Mouse (Mus musculus): Measurements from ENCODE around the gene Pou4f1. TPM values are rescaled to one million over a fixed set of nuclear protein-coding genes. Genes with fewer than 3 reads are reported as not detected.
A peak's percentile ranks its signal among the peaks of the same experiment; 100 is the strongest.
"Not testable (repeated sequence)": the region's sequence is repeated elsewhere in the genome, so short reads cannot be mapped to it uniquely, and the experiment has no call there.

Gene Pou4f1
- 0.32 and 0.35 TPM in 2 replicates for polyA plus RNA-seq (2015; fragmentation: Nextera tagmentation; extraction: Ambion mirVana)

DNA sequence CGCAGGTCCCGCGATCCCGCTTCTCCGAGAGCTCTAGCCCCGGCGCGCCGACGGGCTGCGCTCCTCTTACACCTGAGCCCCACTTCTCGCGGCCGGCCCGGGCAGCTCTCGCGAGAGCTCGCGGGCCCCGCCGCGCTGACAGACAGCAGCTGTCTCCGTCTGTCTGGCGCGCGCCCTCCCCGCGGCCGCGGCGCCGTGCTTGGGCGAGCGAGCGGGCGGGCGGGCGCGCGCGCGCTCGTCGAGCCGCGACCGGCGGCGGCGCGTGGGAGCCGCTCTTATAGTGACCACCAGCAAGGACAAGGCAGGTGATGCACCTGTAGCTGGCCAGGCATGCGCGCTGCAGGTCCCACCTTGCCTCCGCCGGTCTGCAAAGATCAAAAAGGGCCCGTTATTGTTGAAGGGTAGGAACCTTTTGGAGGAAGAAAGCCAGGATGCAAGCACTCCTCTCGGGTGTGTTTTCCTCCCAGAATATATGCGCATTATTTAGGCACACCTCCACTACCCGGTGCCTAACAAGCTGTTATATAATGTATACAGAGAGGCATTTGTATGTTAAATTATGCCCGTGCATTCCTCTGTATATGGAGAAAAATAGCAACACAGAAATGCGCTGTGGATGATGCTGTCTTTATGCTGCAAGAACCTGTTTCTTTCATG lies at the start of gene Pou4f1:
TSS of gene Pou4f1 (minus strand) at position 34 of the 657 bp plus-strand sequence.
- WGBS = under 1% methylated on average over 36 of the region's 62 CpGs
- ATAC-seq (ENCODE audit: low FRiP score, low TSS enrichment) = peak; percentile 83
- peak within 1 kb of the TSS; percentile 19 for H3K9ac ChIP-seq (replicated peaks; ENCODE audit: low read length)

DNA sequence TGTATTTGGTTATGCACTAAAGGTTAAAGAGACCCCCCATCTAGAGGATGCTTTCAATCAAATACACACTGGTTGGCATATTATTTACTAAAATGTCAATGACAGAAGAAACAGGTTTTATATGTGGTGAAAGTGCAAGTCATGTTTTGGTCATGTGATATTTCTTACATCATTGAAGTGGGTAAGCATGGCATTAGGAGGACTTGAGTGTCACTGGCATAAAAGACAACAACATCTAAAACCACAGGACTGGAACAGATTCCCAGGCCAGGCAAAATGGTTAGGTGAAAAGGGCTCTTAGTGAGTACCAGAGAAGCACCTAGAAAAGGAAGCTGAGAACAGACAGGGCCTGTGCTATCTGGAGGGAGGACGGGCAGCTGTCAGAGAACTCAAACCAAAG lies 43.9 kb upstream of the Pou4f1 start:
- no peaks in the 10 kb centered on the region for H3K27me3 ChIP-seq (ENCODE audit: insufficient read depth, low read length)
- ATAC-seq (ENCODE audit: low FRiP score, low TSS enrichment) = no peak
- H3K9me3 ChIP-seq (ENCODE audit: low read length) = no peaks in the 10 kb centered on the region
- H3K4me1 ChIP-seq (ENCODE audit: insufficient read depth, low read length) = no peaks in the 10 kb centered on the region
- 71% methylated on average over 1 of the region's 1 CpGs for WGBS
- no peak overlapping the region for H3K4me2 ChIP-seq (replicated peaks; ENCODE audit: low read depth, low read length)
- peaks cover 7% of the 10 kb centered on the region; the same call in 1 of the 2 replicates for H3K36me3 ChIP-seq (ENCODE audit: insufficient read depth, low read length)
- H3K27ac ChIP-seq (ENCODE audit: low read length) = no peak overlapping the region
- H3K9ac ChIP-seq (replicated peaks; ENCODE audit: low read length) = no peak overlapping the region
- H3K4me3 ChIP-seq (ENCODE audit: low read length) = no peak overlapping the region

More for the DNA sequence above, at the start of gene Pou4f1:
- Histone ChIP-seq H3K27ac (ENCODE audit: low read length) (no peak within 1 kb of the TSS), H3K27me3 (ENCODE audit: insufficient read depth, low read length) (peaks cover 97% of the 10 kb centered on the region), H3K36me3 (ENCODE audit: insufficient read depth, low read length) (no peaks in the 10 kb centered on the region), H3K4me2 (replicated peaks; ENCODE audit: low read depth, low read length) (peak within 1 kb of the TSS; percentile 81), H3K9me3 (ENCODE audit: low read length) (no peaks in the 10 kb centered on the region), H3K4me3 (ENCODE audit: low read length) (peak within 1 kb of the TSS; percentile 54), H3K4me1 (ENCODE audit: insufficient read depth, low read length) (peaks cover 28% of the 10 kb centered on the region)

DNA sequence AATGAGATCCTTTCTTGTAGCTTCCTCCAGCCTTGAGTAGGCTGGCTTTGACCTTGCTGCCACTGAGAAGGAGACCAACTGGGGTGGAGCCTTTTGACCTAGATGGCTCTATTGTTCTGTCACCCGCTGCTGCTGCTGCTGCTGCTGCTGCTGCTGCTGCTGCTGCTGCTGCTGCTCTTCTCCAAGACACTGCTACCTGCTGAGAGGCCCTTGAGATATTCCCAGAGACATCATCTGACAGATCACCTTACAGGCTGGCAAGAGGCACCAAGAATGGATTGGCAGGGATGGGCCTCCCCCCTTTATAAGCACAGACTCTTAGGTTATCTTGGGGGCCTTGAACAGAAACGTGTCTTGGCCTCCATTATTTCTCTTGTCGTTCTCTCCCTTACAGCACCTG lies 35.0 kb upstream of the Pou4f1 start:
- not testable (repeated sequence) for H3K4me3 ChIP-seq (ENCODE audit: low read length); H3K4me1 ChIP-seq (ENCODE audit: insufficient read depth, low read length); H3K27ac ChIP-seq (ENCODE audit: low read length); H3K27me3 ChIP-seq (ENCODE audit: insufficient read depth, low read length); H3K9me3 ChIP-seq (ENCODE audit: low read length); H3K9ac ChIP-seq (replicated peaks; ENCODE audit: low read length); ATAC-seq (ENCODE audit: low FRiP score, low TSS enrichment); H3K4me2 ChIP-seq (replicated peaks; ENCODE audit: low read depth, low read length)
- H3K36me3 ChIP-seq (ENCODE audit: insufficient read depth, low read length) = peaks cover 51% of the 10 kb centered on the region
- 70% methylated on average over 3 of the region's 3 CpGs for WGBS

- Histone ChIP-seq H3K4me3 (ENCODE audit: low read length) (no peak overlapping the region), H3K4me1 (ENCODE audit: insufficient read depth, low read length) (no peaks in the 10 kb centered on the region), H3K36me3 (ENCODE audit: insufficient read depth, low read length) (peaks cover 21% of the 10 kb centered on the region), H3K4me2 (replicated peaks; ENCODE audit: low read depth, low read length) (no peak overlapping the region), H3K27me3 (ENCODE audit: insufficient read depth, low read length) (peaks cover 17% of the 10 kb centered on the region), H3K9ac (replicated peaks; ENCODE audit: low read length) (no peak overlapping the region), H3K27ac (ENCODE audit: low read length) (no peak overlapping the region), H3K9me3 (ENCODE audit: low read length) (no peaks in the 10 kb centered on the region)
- 89% methylated on average over 8 of the region's 8 CpGs for WGBS
- no peak for ATAC-seq (ENCODE audit: low FRiP score, low TSS enrichment)
These were observed 12.0 kb upstream of the Pou4f1 start for GRCm38 (mm10) chr14:104479751-104480150.

DNA sequence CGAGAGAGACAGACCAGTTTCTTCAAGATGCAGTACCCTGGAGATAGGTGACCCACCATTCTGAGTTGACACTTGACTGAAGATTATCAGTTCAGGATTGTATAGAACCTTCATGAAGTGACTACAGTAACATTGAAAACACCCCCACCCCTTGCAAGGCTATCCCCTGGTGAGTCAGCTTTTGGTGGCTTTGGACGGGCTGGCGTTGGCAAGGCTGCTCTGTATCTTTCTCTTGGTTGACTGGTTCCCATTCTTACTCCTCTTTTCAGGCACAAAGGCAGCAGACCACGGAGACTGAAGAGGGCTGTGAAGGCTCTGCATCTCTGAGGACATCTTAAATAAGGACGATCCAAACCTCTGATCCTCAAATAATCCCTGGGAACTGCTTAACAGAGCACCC lies 10.8 kb upstream of the Pou4f1 start:
- H3K4me1 ChIP-seq (ENCODE audit: insufficient read depth, low read length) = peaks cover 8% of the 10 kb centered on the region
- no peak overlapping the region for H3K4me3 ChIP-seq (ENCODE audit: low read length)
- peaks cover 21% of the 10 kb centered on the region for H3K36me3 ChIP-seq (ENCODE audit: insufficient read depth, low read length)
- H3K27me3 ChIP-seq (ENCODE audit: insufficient read depth, low read length) = peaks cover 29% of the 10 kb centered on the region
- H3K27ac ChIP-seq (ENCODE audit: low read length) = no peak overlapping the region
- H3K9ac ChIP-seq (replicated peaks; ENCODE audit: low read length) = no peak overlapping the region
- no peak overlapping the region for H3K4me2 ChIP-seq (replicated peaks; ENCODE audit: low read depth, low read length)
- no peak for ATAC-seq (ENCODE audit: low FRiP score, low TSS enrichment)
- H3K9me3 ChIP-seq (ENCODE audit: low read length) = no peaks in the 10 kb centered on the region
- 74% methylated on average over 5 of the region's 5 CpGs for WGBS

GRCm38 (mm10) chr14:104477616-104478015 lies 9.8 kb upstream of the Pou4f1 start:
- no peak overlapping the region for H3K4me3 ChIP-seq (ENCODE audit: low read length)
- H3K9ac ChIP-seq (replicated peaks; ENCODE audit: low read length) = no peak overlapping the region
- H3K4me2 ChIP-seq (replicated peaks; ENCODE audit: low read depth, low read length) = no peak overlapping the region
- ATAC-seq (ENCODE audit: low FRiP score, low TSS enrichment) = no peak
- no peaks in the 10 kb centered on the region for H3K9me3 ChIP-seq (ENCODE audit: low read length)
- peaks cover 17% of the 10 kb centered on the region for H3K36me3 ChIP-seq (ENCODE audit: insufficient read depth, low read length)
- peaks cover 36% of the 10 kb centered on the region for H3K27me3 ChIP-seq (ENCODE audit: insufficient read depth, low read length)
- H3K4me1 ChIP-seq (ENCODE audit: insufficient read depth, low read length) = peaks cover 15% of the 10 kb centered on the region
- H3K27ac ChIP-seq (ENCODE audit: low read length) = no peak overlapping the region
- WGBS = 94% methylated on average over 8 of the region's 8 CpGs

DNA sequence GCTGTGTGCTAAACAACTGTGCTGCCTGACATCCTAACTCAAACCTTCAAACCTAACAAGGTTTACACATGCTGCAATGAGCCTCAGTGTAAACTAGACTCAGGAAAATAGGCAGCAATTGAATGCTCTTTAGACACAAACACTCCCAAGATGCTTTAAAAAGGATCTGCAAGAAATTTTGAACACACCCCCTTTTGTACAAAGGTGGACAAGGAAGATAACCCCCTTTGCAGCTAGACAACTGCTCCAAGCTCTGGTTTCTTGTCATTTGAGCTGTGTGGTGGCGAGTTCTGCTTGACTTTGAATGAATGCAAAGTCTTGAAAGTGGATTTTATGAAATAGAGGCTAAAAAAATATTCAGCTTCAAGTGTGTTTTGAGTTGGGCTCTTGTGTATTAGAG lies 7.6 kb upstream of the Pou4f1 start:
- Histone ChIP-seq H3K27me3 (ENCODE audit: insufficient read depth, low read length) (peaks cover 56% of the 10 kb centered on the region), H3K4me3 (ENCODE audit: low read length) (no peak overlapping the region), H3K4me2 (replicated peaks; ENCODE audit: low read depth, low read length) (no peak overlapping the region), H3K9ac (replicated peaks; ENCODE audit: low read length) (no peak overlapping the region), H3K27ac (ENCODE audit: low read length) (no peak overlapping the region), H3K9me3 (ENCODE audit: low read length) (no peaks in the 10 kb centered on the region), H3K36me3 (ENCODE audit: insufficient read depth, low read length) (peaks cover 17% of the 10 kb centered on the region), H3K4me1 (ENCODE audit: insufficient read depth, low read length) (peaks cover 16% of the 10 kb centered on the region)
- WGBS = 87% methylated on average over 1 of the region's 1 CpGs
- ATAC-seq (ENCODE audit: low FRiP score, low TSS enrichment) = no peak

DNA sequence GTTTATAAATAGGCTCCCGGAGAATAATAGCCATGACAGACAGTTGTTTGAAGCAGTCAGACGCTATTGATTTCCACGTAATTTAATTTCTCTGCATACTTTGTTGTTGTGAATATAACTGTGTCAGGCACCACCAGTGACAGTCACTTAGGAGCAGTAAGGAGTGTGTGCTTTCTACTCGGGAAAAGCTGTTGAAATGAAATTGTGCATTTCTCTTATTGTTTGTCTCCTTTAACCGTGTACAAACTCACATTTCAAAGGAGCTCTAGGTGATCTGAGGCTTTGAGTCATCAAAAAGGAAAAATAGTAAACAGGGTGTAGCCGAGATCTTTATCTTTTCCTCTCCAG lies 798 bp upstream of the Pou4f1 start:
- Histone ChIP-seq H3K9ac (replicated peaks; ENCODE audit: low read length) (no peak overlapping the region), H3K36me3 (ENCODE audit: insufficient read depth, low read length) (no peaks in the 10 kb centered on the region), H3K9me3 (ENCODE audit: low read length) (no peaks in the 10 kb centered on the region), H3K27ac (ENCODE audit: low read length) (no peak overlapping the region), H3K27me3 (ENCODE audit: insufficient read depth, low read length) (peaks cover 95% of the 10 kb centered on the region), H3K4me2 (replicated peaks; ENCODE audit: low read depth, low read length) (no peak overlapping the region), H3K4me3 (ENCODE audit: low read length) (no peak overlapping the region), H3K4me1 (ENCODE audit: insufficient read depth, low read length) (peaks cover 31% of the 10 kb centered on the region)
- no peak for ATAC-seq (ENCODE audit: low FRiP score, low TSS enrichment)
- WGBS = 8% methylated on average over 6 of the region's 6 CpGs

GRCm38 (mm10) chr14:104467133-104467965 lies 450 bp downstream of the Pou4f1 start:
- Histone ChIP-seq H3K9me3 (ENCODE audit: low read length) (no peaks in the 10 kb centered on the region), H3K4me1 (ENCODE audit: insufficient read depth, low read length) (peaks cover 23% of the 10 kb centered on the region), H3K4me2 (replicated peaks; ENCODE audit: low read depth, low read length) (peak overlapping the region; percentile 81), H3K27ac (ENCODE audit: low read length) (no peak overlapping the region), H3K4me3 (ENCODE audit: low read length) (peak overlapping the region; percentile 54), H3K27me3 (ENCODE audit: insufficient read depth, low read length) (peaks cover 93% of the 10 kb centered on the region), H3K9ac (replicated peaks; ENCODE audit: low read length) (peak overlapping the region; percentile 19), H3K36me3 (ENCODE audit: insufficient read depth, low read length) (no peaks in the 10 kb centered on the region)
- peak; percentile 11; the same call in 1 of the 2 replicates for ATAC-seq (ENCODE audit: low FRiP score, low TSS enrichment)
- under 1% methylated on average over 76 of the region's 101 CpGs for whole genome bisulfite sequencing

DNA sequence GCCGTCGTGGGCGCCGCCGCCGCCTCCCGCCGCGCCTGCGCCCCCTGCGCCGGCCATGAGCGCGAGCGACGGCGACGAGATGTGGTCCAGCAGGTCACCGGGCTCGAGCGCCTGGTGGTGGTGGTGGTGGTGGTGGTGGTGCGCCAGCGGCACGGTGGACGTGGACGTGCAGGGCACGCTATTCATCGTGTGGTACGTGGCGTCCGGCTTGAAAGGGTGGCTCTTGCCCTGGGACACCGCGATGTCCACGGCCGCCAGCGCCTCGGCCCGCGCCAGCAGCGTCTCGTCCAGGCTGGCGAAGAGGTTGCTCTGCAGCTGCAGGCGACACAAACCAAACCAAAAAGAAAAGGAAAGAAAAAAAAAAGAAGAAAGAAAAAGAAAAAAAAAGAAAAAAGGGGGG lies 1.2 kb downstream of the Pou4f1 start:
- WGBS = 0% methylated on average over 20 of the region's 43 CpGs
- Histone ChIP-seq H3K9ac (replicated peaks; ENCODE audit: low read length) (no peak overlapping the region), H3K27me3 (ENCODE audit: insufficient read depth, low read length) (peaks cover 91% of the 10 kb centered on the region), H3K4me1 (ENCODE audit: insufficient read depth, low read length) (peaks cover 23% of the 10 kb centered on the region), H3K9me3 (ENCODE audit: low read length) (no peaks in the 10 kb centered on the region), H3K27ac (ENCODE audit: low read length) (no peak overlapping the region), H3K36me3 (ENCODE audit: insufficient read depth, low read length) (no peaks in the 10 kb centered on the region), H3K4me3 (ENCODE audit: low read length) (peak overlapping the region; percentile 54), H3K4me2 (replicated peaks; ENCODE audit: low read depth, low read length) (peak overlapping the region; percentile 81)
- no peak for ATAC-seq (ENCODE audit: low FRiP score, low TSS enrichment)

All from kidney, embryonic 16.5 days (tissue).